Mouse (Mus musculus) midbrain, embryonic 15.5 days (tissue): ENCODE data around the gene Pnpt1. TPM values are rescaled to one million over a fixed set of nuclear protein-coding genes. Genes with fewer than 3 reads are reported as not detected.

Experiments used
- ATAC-seq: fragments of 200-750 bp; cut with Nextera tagmentation; replicated peaks from 2 replicates; pipeline ENCODE4 v1.8.0; 2017; ENCODE audit warnings: moderate TSS enrichment
- H3K27ac ChIP-seq: fragments of 300-500 bp; sonication (generic); 2 replicates; pipeline ENCODE4 v1.5.1; 2015; ENCODE audit warnings: mild to moderate bottlenecking, inconsistent platforms
- H3K27me3 ChIP-seq: fragments of 300-500 bp; sonication (generic); replicated peaks from 2 replicates; pipeline ENCODE4 v1.6.1; 2015; ENCODE audit warnings: inconsistent platforms
- H3K36me3 ChIP-seq: fragments of 300-500 bp; sonication (generic); replicated peaks from 2 replicates; pipeline ENCODE4 v1.6.1; 2015; ENCODE audit warnings: inconsistent platforms
- H3K4me1 ChIP-seq: fragments of 300-500 bp; sonication (generic); 2 replicates; pipeline ENCODE4 v1.6.1; 2015; ENCODE audit warnings: inconsistent platforms
- H3K4me2 ChIP-seq: fragments of 300-500 bp; sonication (generic); 2 replicates; pipeline ENCODE4 v1.6.1; 2015; ENCODE audit warnings: inconsistent platforms, mild to moderate bottlenecking, moderate library complexity
- H3K4me3 ChIP-seq: fragments of 300-500 bp; sonication (generic); 2 replicates; pipeline ENCODE4 v1.5.1; 2015; ENCODE audit warnings: mild to moderate bottlenecking, inconsistent platforms
- H3K9ac ChIP-seq: fragments of 300-500 bp; sonication (generic); 2 replicates; pipeline ENCODE4 v1.6.1; 2015; ENCODE audit warnings: mild to moderate bottlenecking, inconsistent platforms
- H3K9me3 ChIP-seq: fragments of 300-500 bp; sonication (generic); 2 replicates; pipeline ENCODE4 v1.6.1; 2016; ENCODE audit warnings: inconsistent platforms
- whole genome bisulfite sequencing: fragments of 180-500 bp; shearing (Covaris S2); methylation state at CpG from one replicate; pipeline ENCODE4 v1.1.7; 2015; ENCODE audit warnings: mixed read lengths; 5-methylcytosine and 5-hydroxymethylcytosine counted together
- polyA plus RNA-seq: library from polyadenylated mRNA; unstranded; fragments of >200 nt; fragmentation: Nextera tagmentation; extraction: Ambion mirVana; gene quantifications from 2 replicates; pipeline ENCODE4 v1.2.1, GENCODE M21; 2015

Gene Pnpt1
- 23.3 and 25.7 TPM in 2 replicates for polyA plus RNA-seq

GRCm38 (mm10) chr11:29130385-29131355 lies at the start of gene Pnpt1:
Pnpt1 (plus strand) TSS chr11:29130744.
- Histone ChIP-seq H3K27ac (peak within 1 kb of the TSS; percentile 71), H3K4me1 (peaks cover 9% of the 10 kb centered on the region), H3K4me3 (peak within 1 kb of the TSS; percentile 69), H3K9me3 (no peaks in the 10 kb centered on the region), H3K27me3 (no peaks in the 10 kb centered on the region), H3K4me2 (peak within 1 kb of the TSS; percentile 60), H3K36me3 (peaks cover 9% of the 10 kb centered on the region; the same call in 1 of the 2 replicates), H3K9ac (peak within 1 kb of the TSS; percentile 60)
- ATAC-seq, result peak; percentile 100
- 3% methylated on average over 50 of the region's 50 CpGs for WGBS

GRCm38 (mm10) chr11:29092403-29092802 lies 38.1 kb upstream of the Pnpt1 start:
- no peak overlapping the region for H3K4me2 ChIP-seq
- H3K9ac ChIP-seq, result no peak overlapping the region
- no peaks in the 10 kb centered on the region for H3K4me1 ChIP-seq
- WGBS, result 79% methylated on average over 2 of the region's 2 CpGs
- H3K4me3 ChIP-seq, result no peak overlapping the region
- H3K36me3 ChIP-seq, result no peaks in the 10 kb centered on the region
- no peaks in the 10 kb centered on the region for H3K9me3 ChIP-seq
- no peak overlapping the region for H3K27ac ChIP-seq
- no peaks in the 10 kb centered on the region for H3K27me3 ChIP-seq
- ATAC-seq, result no peak

- H3K27ac ChIP-seq, result no peak overlapping the region
- H3K27me3 ChIP-seq, result no peaks in the 10 kb centered on the region
- H3K4me2 ChIP-seq, result no peak overlapping the region
- 42% methylated on average over 2 of the region's 2 CpGs for WGBS
- no peaks in the 10 kb centered on the region for H3K36me3 ChIP-seq
- no peak for ATAC-seq
- H3K4me3 ChIP-seq, result no peak overlapping the region
- no peaks in the 10 kb centered on the region for H3K4me1 ChIP-seq
- H3K9ac ChIP-seq, result no peak overlapping the region
- no peaks in the 10 kb centered on the region for H3K9me3 ChIP-seq
Measured at GRCm38 (mm10) chr11:29098926-29099325, 31.6 kb upstream of the Pnpt1 start.

GRCm38 (mm10) chr11:29129862-29130384 lies 621 bp upstream of the Pnpt1 start:
- peak overlapping the region; percentile 60 for H3K4me2 ChIP-seq
- H3K4me3 ChIP-seq, result peak overlapping the region; percentile 69
- peak; percentile 78 for ATAC-seq
- H3K4me1 ChIP-seq, result peaks cover 9% of the 10 kb centered on the region
- H3K9me3 ChIP-seq, result no peaks in the 10 kb centered on the region
- H3K27me3 ChIP-seq, result no peaks in the 10 kb centered on the region
- peak overlapping the region; percentile 71 for H3K27ac ChIP-seq
- peaks cover 8% of the 10 kb centered on the region; the same call in 1 of the 2 replicates for H3K36me3 ChIP-seq
- peak overlapping the region; percentile 60; the same call in 1 of the 2 replicates for H3K9ac ChIP-seq
- WGBS, result 62% methylated on average over 11 of the region's 11 CpGs

GRCm38 (mm10) chr11:29140671-29141070 lies 10.1 kb downstream of the Pnpt1 start:
- Histone ChIP-seq H3K9me3 (no peaks in the 10 kb centered on the region), H3K4me1 (no peaks in the 10 kb centered on the region), H3K27ac (no peak overlapping the region), H3K9ac (no peak overlapping the region), H3K36me3 (peaks cover 8% of the 10 kb centered on the region), H3K27me3 (no peaks in the 10 kb centered on the region), H3K4me3 (no peak overlapping the region), H3K4me2 (no peak overlapping the region)
- 63% methylated on average over 1 of the region's 1 CpGs for WGBS
- ATAC-seq, result no peak

GRCm38 (mm10) chr11:29148901-29149300 lies 18.4 kb downstream of the Pnpt1 start:
- 98% methylated on average over 2 of the region's 2 CpGs for WGBS
- H3K27ac ChIP-seq, result no peak overlapping the region
- no peak for ATAC-seq

GRCm38 (mm10) chr11:29163569-29163968 lies 33.0 kb downstream of the Pnpt1 start:
- 89% methylated on average over 4 of the region's 4 CpGs for WGBS
- no peak for ATAC-seq
- H3K27me3 ChIP-seq, result no peaks in the 10 kb centered on the region
- H3K4me2 ChIP-seq, result no peak overlapping the region
- no peaks in the 10 kb centered on the region for H3K4me1 ChIP-seq
- peaks cover 7% of the 10 kb centered on the region for H3K36me3 ChIP-seq
- no peak overlapping the region for H3K4me3 ChIP-seq
- H3K9ac ChIP-seq, result no peak overlapping the region
- H3K27ac ChIP-seq, result no peak overlapping the region
- H3K9me3 ChIP-seq, result no peaks in the 10 kb centered on the region

More at GRCm38 (mm10) chr11:29148901-29149300, 18.4 kb downstream of the Pnpt1 start:
- Histone ChIP-seq H3K4me1 (no peaks in the 10 kb centered on the region), H3K4me2 (no peak overlapping the region), H3K9ac (no peak overlapping the region), H3K27me3 (no peaks in the 10 kb centered on the region), H3K9me3 (no peaks in the 10 kb centered on the region), H3K4me3 (no peak overlapping the region), H3K36me3 (peaks cover 19% of the 10 kb centered on the region)

- H3K27ac ChIP-seq, result peak overlapping the region; percentile 96
- H3K4me2 ChIP-seq, result peak overlapping the region; percentile 77
- peak overlapping the region; percentile 80 for H3K4me3 ChIP-seq
- H3K9me3 ChIP-seq, result no peaks in the 10 kb centered on the region
- H3K4me1 ChIP-seq, result peaks cover 27% of the 10 kb centered on the region
- under 1% methylated on average over 34 of the region's 34 CpGs for WGBS
- H3K27me3 ChIP-seq, result no peaks in the 10 kb centered on the region
- peak; percentile 64 for ATAC-seq
- H3K36me3 ChIP-seq, result no peaks in the 10 kb centered on the region
- peak overlapping the region; percentile 51 for H3K9ac ChIP-seq
Measured at GRCm38 (mm10) chr11:29171959-29172391, 41.4 kb downstream of the Pnpt1 start.

- peak within 1 kb of the TSS; percentile 80 for H3K4me3 ChIP-seq
- peaks cover 27% of the 10 kb centered on the region for H3K4me1 ChIP-seq
- WGBS, result under 1% methylated on average over 47 of the region's 50 CpGs
- no peaks in the 10 kb centered on the region for H3K36me3 ChIP-seq
- peak within 1 kb of the TSS; percentile 96 for H3K27ac ChIP-seq
- peak within 1 kb of the TSS; percentile 78 for H3K4me2 ChIP-seq
- peak; percentile 99 for ATAC-seq
- no peaks in the 10 kb centered on the region for H3K9me3 ChIP-seq
- H3K27me3 ChIP-seq, result no peaks in the 10 kb centered on the region
- H3K9ac ChIP-seq, result peak within 1 kb of the TSS; percentile 89
Measured at GRCm38 (mm10) chr11:29172563-29173124, 42.1 kb downstream of the Pnpt1 start, which contains the start of gene Ppp4r3b. Ppp4r3b (plus strand) TSS chr11:29172890.

- H3K4me1 ChIP-seq, result peaks cover 27% of the 10 kb centered on the region
- WGBS, result under 1% methylated on average over 38 of the region's 38 CpGs
- H3K27ac ChIP-seq, result peak overlapping the region; percentile 96
- ATAC-seq, result peak; percentile 80
- H3K27me3 ChIP-seq, result no peaks in the 10 kb centered on the region
- no peaks in the 10 kb centered on the region for H3K36me3 ChIP-seq
- H3K4me3 ChIP-seq, result peak overlapping the region; percentile 80
- H3K9me3 ChIP-seq, result no peaks in the 10 kb centered on the region
- peak overlapping the region; percentile 78 for H3K4me2 ChIP-seq
- peak overlapping the region; percentile 89 for H3K9ac ChIP-seq
Measured at GRCm38 (mm10) chr11:29173125-29173631, 42.6 kb downstream of the Pnpt1 start.

GRCm38 (mm10) chr11:29173706-29174436 lies 43.3 kb downstream of the Pnpt1 start:
- peak overlapping the region; percentile 78 for H3K4me2 ChIP-seq
- peak overlapping the region; percentile 89 for H3K9ac ChIP-seq
- H3K27me3 ChIP-seq, result no peaks in the 10 kb centered on the region
- H3K9me3 ChIP-seq, result no peaks in the 10 kb centered on the region
- H3K4me1 ChIP-seq, result peaks cover 27% of the 10 kb centered on the region
- H3K4me3 ChIP-seq, result peak overlapping the region; percentile 80
- WGBS, result 5% methylated on average over 13 of the region's 13 CpGs
- H3K27ac ChIP-seq, result peak overlapping the region; percentile 96
- no peak for ATAC-seq
- H3K36me3 ChIP-seq, result no peaks in the 10 kb centered on the region
